Mouse (Mus musculus) mouse trophoblast stem cell (cell line): ENCODE data around the gene Sphk1.

Experiments
- in situ Hi-C, 2 experiments: fragments of 300-500 bp; cut with MseI, MboI; formaldehyde crosslinking; loops; 2 replicates in 1 of 2; 3 replicates in 1 of 2; pipeline ENCODE4 v1.15.1; 2025

Sphk1 gene

DNA sequence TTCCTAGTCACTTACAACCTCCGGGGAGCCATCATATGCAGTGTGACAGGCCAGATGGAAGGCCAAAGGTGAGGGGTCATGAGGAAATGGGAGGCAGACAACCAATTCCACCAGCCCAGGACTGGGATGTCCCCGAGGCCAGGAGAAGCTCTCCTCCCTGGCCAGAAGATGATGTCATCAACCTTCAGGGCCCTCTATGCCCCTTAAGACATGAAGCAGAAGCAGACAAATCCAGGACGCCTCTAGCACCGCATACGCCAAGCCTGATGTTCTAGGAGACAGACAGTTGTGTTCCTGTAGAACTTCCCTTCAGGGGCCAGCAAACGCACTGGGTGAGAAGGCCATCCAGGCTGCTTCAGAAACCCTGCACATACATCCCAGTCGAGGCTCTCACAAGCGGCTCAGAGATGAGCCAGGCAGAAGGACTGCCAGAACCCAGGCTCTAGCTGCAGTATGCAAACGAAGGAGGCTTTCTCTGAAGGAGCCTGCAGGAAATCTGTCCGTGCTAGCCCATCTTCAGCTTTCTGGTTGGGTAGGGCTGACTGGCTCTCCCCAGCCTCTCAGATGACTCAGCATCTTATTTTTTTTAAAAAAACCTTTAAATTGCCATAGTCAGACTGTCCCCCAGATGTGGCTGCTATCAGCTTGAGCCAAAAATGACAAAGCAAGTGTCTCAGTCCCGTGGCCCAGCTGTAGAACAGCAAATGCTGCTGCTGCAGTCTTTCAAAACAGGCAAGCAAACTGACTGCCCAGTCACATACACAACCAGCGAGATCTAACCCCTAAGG, 42.2 kb downstream of the Sphk1 start:
- in situ Hi-C loops: no loop called here

DNA sequence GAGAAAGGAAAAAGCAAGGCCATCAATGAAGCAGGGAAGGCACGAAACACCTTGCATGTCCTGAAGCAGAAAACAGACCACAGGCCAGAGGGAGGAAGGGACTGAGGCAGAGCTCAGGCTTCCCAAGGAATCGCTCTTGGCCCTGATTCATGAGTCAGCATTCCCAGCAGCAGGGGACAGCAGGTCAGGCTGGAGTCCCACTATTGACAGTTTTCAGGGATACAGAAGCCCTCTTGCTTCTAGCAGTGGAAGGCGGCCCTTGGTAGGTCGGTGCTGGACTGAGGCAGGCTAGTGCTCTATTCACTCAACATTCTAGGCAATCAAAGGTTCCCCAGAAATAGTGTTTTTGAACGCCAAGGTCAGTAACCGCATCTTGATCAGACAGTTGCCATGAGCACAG, 43.8 kb downstream of the Sphk1 start:
- in situ Hi-C loops: no loop called here

DNA sequence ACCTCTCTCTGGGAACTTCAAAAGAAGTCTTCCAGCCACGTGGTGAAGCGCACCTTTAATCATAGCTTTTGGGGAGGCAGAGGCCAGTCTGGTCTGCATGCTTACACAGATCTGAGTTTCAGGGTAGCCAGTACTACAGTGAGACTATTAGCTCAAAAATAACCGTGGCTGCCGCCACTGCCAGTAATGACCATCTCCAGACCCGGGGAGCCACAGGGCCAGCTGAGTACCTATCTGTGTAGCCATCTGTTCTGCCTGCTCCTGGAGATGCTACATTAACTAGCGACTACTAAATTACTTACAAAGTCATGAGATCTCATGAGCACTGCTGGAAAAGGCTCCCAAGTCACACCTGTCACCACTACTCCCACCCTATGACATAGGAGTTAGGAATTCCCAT, 44.3 kb downstream of the Sphk1 start:
- in situ Hi-C loops: no loop called here

DNA sequence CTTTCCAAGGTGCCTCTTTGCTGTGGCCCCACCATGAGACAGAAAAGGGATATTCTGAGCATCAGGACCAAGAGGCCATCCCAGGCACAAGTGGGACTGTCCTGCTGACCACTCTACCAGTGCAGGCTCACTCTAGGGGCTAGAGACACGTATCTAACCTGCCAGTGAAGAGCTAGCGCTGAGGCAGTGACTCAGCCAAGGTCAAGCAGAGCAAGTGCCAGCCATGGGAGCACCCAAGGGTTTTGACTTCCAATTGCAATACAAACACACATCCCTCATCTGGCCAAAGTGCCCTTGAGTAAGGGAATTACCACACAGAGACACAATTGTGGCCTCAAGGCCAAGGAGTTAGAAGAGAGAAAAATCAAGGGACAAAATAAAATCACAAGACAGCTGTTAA, 44.7 kb downstream of the Sphk1 start:
- in situ Hi-C loops: no loop called here

DNA sequence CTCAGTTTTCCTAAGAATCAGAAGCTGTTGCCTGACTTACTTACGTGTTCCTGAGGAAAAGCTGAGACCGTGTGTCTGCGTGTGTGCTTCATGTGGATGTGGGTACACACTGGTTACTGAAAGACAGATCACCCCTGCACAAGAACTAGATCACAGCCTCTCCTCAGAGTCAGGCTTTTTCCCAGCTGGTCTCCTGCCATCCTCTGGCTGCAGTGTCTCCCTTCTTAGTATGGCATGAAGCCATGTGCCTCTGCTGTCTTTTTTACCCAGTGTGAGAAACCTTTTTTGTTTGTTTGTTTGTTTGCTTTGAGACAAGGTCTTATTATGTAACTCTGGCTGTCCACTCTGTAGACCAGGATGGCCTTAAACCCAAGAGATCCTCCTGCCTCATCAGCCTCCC, 48.6 kb downstream of the Sphk1 start:
- in situ Hi-C loops: no loop called here

DNA sequence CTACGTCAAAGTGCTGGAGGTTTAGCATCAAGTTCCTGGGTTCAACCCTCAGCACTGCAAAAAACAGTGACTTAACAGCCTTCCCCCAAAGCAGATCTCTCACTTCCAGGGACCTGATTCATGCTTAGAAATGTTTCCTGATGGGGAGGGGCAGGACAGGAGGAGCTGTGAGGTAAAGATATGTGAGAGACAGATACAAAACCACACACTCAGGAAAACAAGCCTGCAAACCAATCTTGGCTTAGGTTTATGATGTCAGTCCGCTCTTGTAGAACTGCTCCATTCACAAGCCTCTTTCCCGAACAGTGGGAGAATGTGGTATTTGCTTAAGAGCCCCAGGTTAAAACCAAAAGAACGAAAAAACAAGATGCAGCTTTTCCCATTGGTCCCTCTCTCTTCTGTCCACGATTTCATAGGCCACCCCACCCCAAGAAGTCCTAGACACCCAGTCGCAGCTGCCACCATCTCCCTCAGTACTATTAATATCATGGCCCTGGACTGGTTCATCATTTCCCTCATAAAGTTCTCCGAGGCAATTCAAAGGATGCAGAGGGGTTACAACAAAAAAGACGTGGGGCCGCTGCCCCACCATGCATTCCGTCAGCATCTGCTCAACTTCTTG, 49.4 kb downstream of the Sphk1 start:
- in situ Hi-C loops: no loop called here

DNA sequence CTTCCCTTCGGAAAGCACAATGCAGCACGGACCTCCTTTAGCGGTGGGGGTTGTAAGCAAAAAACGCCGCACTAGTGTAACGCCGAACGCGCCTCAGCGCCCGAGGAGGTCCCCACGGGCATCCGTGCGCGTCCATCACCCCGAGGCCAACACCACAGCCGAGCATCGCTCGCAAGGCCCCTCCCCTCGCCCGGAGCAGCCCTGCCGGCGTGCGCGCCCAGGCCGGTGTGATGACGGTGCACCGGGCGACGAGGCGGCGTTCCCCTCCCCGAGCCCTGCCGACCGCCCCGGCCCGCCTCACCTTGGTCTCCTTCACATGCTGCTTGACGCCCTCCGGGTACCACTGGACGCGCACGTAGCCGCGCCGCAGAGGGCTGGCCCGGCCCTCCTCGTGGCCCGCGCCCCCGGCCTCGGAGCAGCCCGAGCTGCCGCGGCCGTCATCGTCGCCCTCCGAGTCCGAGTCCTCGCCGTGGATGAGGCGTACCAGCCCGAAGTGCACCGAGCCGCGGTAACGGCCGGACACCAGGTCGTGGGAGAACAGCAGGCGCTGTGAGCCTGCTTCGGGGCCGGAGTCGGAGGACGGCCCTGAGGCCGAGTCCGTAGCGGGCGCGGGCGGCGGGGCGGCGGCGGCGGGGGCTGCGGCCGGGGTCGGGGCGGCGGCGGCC, 50.1 kb downstream of the Sphk1 start:
- in situ Hi-C loops: no loop called here

DNA sequence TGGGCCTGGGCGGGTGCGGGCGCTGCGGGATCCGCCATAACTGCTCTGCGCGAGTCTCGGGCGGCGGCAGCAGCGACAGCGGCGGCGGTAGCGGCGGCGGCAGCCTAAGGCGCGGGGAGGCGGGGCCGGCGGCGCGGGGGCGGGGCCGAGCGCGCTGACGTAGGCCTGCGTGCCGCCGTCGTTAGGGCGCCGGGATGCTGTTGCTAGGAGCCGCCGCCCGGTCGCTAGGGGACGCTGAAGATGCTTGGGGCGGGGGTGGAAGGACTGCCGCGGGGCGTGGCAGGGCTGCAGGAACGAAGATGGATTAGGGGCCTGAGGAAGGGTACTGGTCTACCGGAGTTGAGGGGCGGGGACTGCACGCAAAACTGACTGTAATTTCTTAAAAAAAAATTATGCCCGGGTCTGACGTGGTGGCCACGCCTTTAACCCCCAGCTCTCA, 50.7 kb downstream of the Sphk1 start, which contains the start of gene Ube2o:
Gene Ube2o (minus strand): TSS at position 72 of the 439 bp plus-strand sequence.
- in situ Hi-C loops: no loop called here

DNA sequence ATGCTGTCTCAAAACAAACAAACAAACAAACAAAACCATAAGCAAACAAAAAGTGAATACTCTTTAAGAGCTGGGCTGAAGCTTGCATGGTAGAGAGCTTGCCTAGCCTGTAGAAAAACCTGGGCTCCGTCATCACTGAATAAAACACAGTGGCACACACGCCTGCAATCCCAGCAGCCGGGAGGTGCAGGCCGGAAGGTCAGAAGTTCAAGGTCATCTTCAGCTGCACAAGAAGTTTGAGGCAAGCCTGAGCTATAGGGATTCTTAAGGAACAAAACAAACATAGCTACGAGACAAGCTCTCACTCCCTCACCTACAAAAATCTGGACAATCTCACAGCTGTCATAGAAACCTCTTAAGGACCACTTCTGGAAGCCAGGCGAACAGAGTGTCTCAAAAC, 55.0 kb downstream of the Sphk1 start:
- in situ Hi-C loops: no loop called here
